Mouse (Mus musculus): ENCODE measurements around the gene Pgls.

Gene Pgls

DNA sequence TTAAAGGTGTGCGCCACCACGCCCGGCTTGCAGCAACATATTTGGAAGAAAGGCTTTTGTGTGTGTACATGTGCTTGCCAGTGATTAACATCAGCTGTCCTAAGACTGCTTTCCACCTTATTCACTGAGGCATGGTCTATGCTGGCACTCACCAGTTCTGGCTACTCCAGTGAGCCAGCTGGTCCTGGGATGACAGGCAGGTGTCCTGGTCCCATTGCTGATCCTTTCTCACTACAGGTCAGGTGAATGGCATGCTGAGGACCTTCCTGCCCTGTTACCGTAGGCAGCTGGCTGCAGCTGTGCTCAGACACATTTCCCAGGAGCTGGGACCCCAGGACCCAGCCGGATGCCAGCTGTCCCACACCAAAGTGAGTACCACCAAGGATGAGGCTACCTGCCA is 6.9 kb downstream of the Pgls start:
- peak; percentile 85 for DNase-seq

- DNase-seq = peak; percentile 78
These were observed 10.1 kb downstream of the Pgls start for GRCm38 (mm10) chr8:71601939-71602665.

DNA sequence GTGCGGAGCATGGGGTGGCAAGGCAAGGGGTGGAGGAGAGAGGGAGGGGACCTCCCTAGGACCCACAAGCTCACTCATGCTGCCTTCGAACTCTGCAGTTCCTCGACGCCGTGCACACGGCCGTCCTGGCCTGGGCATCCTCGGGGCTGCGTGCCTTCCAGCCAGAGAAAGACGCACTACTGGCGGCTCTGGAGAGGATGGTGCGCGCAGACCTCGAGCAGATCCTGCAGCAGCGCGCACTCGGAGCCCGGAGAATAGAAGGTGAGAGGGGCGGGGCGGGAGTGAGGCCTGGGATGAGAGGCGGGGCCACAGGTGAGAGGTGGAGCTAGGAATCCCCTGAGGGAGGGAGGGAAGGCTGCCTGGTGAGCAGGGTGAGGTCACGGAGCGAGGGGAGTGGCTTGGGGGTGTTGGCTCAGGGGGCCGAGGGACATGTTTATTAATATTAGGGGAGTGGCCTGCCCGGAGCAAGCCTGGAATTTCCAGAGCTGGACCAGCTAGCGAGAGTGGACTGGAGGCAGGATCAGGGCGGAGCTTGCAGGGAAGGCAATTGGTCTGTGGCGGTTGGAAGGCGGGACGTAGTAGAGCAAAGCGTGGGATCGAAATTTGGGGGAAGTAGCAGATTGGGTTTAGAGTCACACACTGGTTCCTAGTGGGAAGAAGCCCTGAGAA is 10.8 kb downstream of the Pgls start:
- DNase-seq = peak; percentile 99

DNA sequence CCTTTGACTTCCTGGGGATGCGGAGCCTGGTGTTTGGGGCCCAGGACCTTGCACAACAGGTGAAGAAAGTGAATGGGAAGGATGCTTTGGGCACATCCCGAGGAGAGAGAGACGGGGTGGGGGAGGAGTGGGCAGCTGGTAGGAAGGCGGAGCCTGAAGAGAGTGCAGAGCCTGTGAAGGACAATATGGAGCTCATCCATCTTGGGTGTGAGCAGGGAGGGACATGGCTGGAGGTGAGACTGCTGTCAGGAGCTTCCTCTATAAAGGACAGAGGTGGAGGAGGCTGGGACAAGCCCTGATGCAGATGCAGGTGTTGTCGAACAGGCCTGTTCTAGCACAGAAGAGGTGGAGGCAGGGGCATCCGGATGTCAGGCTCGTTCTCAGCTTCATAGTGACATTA is 12.0 kb downstream of the Pgls start:
- peak; percentile 92 for DNase-seq

DNA sequence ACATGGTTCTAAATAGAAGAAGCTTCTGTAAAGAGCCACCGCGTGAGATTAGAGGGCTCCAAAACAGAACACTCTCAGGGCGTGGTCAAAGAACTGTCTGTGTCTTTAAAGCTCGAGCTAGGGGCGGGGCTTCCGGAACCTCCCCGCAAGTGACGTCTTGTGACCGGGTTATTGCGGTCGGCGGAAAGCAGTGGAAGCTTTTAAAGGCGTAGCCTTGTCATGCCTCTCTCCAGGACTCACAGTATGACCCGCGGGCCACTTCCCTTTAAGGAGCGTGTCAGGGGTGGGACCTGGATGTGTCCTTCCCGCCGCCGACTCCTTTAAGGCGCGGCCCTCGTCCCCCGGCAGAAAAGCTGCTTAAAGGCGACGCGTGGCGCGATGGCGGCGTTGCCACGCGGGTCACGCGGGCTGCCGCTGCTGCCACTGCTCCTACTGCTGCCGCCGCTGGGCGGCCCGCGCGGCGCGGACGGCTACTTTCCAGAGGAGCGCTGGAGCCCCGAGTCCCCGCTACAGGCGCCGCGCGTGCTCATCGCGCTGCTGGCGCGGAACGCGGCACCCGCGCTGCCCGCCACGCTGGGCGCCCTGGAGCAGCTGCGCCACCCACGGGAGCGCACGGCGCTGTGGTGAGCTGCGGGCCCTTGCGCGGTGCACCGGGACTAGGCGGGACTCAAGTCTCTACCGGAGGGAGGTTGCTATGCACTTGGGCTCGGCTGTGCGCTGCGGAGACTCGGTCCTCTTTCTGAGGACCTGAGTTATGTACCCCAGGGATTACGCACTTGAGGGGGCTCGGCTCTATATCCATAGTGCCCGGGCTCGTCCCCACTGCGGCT is 19.1 kb downstream of the Pgls start, which contains the start of gene Colgalt1:
Colgalt1 (plus strand) TSS at position 177 of the 830 bp plus-strand sequence.
- peak; percentile 100 for DNase-seq

GRCm38 (mm10) chr8:71612141-71612540 is 20.2 kb downstream of the Pgls start:
- DNase-seq = no peak

- peak; percentile 93 for DNase-seq
These were observed 21.4 kb downstream of the Pgls start for GRCm38 (mm10) chr8:71613418-71613817.

- peak; percentile 89 for DNase-seq
These were observed 27.8 kb downstream of the Pgls start for GRCm38 (mm10) chr8:71619786-71620185.

DNA sequence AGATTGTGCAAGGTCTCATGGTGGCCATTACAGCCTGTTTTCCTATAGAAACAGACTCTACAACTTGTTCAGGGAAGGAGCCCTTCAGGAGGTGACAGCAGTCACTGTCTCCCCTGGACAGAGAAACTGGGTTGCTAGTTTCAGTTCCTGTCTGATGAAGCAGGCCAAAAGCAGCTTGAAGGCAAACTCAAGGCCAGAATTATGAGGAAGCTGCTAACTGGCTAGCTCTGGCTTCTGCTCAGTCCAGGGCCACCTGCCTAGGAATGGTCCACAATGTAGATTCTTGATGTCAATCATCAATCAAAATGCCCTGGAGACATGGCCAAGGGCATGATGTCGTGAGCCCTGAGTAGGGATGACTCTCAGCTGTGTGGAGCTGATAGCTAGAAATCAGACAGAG is 33.1 kb downstream of the Pgls start:
- DNase-seq = peak; percentile 91

- DNase-seq = no peak
These were observed 34.8 kb downstream of the Pgls start for GRCm38 (mm10) chr8:71626753-71627152.

- DNase-seq = peak; percentile 94
These were observed 35.5 kb downstream of the Pgls start for GRCm38 (mm10) chr8:71627265-71628099.

DNA sequence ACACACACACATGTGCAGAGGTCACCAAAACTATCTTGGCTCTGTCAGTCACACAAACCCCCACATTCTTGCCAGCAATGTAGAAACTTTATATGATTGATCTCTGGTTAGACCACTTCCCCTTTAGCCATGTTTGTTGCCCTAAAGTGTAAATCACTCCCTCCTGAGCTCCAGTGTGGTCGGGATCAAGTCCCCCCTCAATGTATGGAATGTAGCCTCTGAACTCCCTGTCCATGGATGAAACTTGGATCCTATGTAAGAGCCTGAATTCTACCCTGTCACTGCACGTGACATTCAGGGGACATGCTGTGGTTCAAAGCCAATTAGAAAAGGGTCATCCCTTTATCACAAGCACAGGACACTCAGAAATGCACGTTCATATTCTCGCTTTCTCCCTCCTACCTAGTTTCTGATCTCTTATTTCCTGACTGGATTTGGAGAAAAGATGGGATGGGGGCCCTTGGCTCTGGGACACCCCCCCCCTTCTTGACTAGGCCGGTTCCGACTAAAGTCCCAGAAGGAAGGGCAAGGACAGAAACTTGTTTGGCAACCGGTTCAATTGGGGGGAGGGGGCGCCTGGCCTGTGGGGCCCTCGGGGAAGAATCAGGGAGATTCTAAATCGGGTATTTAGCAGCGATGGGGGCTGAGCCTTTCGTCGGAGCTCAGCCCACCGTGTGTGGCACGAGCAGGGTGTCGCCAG is 36.6 kb downstream of the Pgls start:
- no peak for DNase-seq

GRCm38 (mm10) chr8:71629096-71629697 is 37.2 kb downstream of the Pgls start:
- peak; percentile 99 for DNase-seq

DNA sequence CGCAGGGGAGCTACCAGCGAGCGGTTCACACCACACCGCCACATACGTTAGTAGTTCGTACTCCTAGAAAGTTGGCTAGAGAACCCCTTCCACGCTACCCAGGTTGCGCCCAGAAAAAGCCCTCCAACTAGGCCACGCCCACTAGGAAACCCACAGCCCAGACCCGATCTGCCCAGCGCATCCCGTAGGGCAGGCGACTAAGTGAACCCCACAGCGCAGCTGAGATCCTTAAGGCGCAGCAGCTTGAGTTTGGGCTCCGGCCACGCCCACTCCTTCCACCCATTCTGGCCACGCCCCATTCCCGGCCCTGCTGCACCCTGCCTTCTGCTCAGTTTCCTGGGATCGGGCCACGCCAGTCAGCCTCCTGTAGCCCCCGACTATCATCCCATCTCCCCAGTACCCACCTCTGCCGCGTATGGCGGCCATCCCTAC is 37.8 kb downstream of the Pgls start:
- peak; percentile 96 for DNase-seq

- no peak for DNase-seq
These were observed 38.8 kb downstream of the Pgls start for GRCm38 (mm10) chr8:71630761-71631160.

DNA sequence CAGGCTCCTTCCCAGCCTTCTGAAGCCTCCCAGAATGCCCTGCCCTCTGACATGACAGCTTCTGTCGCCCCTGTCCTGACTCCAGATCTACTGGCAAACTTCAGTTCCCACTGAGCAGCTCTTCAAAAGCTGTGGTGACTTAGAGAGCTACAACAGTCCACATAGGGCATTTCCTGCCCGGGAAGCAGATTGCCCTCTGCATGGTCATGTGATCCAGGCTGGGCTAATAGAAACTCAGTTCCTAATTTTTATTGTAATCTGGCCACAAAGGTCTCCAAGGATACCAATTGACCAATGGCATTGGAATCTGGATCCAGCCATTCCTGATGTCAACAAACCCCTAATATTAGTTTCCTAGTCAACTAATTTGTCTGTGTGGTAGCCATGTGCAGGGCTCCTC is 39.9 kb downstream of the Pgls start:
- no peak for DNase-seq

DNA sequence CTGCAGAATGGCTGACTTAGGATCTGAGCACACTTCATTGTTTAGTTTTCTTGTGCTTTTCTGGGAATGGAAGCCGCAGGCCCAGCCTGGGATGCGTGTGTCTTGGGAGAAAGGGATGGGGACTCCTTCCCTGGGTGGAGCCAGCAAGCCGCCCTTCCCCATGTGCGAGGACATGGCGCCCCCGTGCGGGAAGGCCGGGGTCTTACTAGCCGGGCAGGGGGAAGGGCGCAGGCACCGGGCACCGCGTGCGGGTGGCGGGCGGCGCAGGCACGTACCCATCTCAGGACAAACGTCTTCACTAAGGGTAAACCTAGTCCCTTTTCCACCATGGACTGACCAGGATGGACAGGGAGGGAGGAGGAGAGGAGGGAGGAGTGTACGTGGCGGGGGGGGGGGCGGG is 41.2 kb downstream of the Pgls start:
- peak; percentile 96 for DNase-seq

DNA sequence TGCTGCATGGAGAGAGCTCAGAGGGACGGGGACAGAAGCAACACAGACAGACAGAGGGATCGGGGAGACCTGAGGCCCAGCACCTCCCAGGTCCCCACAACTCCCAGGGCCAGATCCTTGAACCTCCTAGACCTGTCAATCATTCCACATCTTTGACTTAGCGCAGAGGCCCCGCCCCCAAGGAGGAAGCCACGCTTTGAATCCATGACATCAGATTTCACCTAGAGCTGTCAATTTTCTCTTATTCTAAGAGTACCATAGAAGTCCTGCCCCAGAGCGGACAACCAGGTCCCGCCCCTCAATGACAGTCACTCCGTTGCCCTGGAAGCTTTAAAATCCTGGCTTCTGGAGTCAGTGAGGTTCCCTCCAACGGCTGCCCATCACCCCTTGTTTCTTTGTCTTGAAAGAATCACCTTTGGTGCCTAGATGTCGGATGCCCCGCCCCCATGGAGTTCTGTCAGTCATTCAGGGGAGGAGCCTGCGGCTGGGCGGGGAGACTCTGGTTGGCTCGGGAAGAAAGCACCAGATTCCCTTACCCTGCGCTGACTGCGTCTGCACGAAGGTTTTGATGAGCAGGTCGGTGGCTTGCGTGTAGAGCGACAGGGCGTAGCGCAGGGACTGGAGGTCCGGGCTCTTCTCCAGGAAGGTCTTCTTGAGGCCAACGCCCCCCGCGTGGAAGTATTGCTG is 42.1 kb downstream of the Pgls start:
- DNase-seq = peak; percentile 95

GRCm38 (mm10) chr8:71637149-71638095 is 45.4 kb downstream of the Pgls start:
- no peak for DNase-seq

GRCm38 (mm10) chr8:71638321-71638720 is 46.3 kb downstream of the Pgls start:
- DNase-seq = no peak

All from heart, adult 11 months (tissue).